Mouse (Mus musculus): ENCODE measurements around the gene Gpatch8. TPM values are rescaled to one million over a fixed set of nuclear protein-coding genes. Genes with fewer than 3 reads are reported as not detected.

Gpatch8 gene
- total and polyA plus RNA-seq, 2 experiments from 2014 or later = 21.3 to 48.9 TPM

- ATAC-seq = no peak
- WGBS = 12% methylated on average over 10 of the region's 10 CpGs
These were observed 110.8 kb downstream of the Gpatch8 start for GRCm38 (mm10) chr11:102445264-102445890.

GRCm38 (mm10) chr11:102444781-102445180 is 111.4 kb downstream of the Gpatch8 start:
- WGBS = 4% methylated on average over 6 of the region's 6 CpGs
- H3K4me3 ChIP-seq (ENCODE audit: low read length) = peak overlapping the region; percentile 95
- H3K4me1 ChIP-seq (ENCODE audit: insufficient read depth, low read length) = peaks cover 21% of the 10 kb centered on the region; the same call in 1 of the 2 replicates
- ATAC-seq (no peak), DNase-seq (ENCODE audit: low spot score) (no peak)
- peak overlapping the region; percentile 99 for H3K9ac ChIP-seq (replicated peaks; ENCODE audit: low read length)
- peak overlapping the region; percentile 96; the same call in 1 of the 2 replicates for H3K27ac ChIP-seq
- no peaks in the 10 kb centered on the region for H3K9me3 ChIP-seq (ENCODE audit: low read length)
- peak overlapping the region; percentile 80 for H3K4me2 ChIP-seq (ENCODE audit: low read depth, low read length)
- H3K36me3 ChIP-seq (ENCODE audit: insufficient read depth, low read length) = peaks cover 23% of the 10 kb centered on the region; the same call in 1 of the 2 replicates
- H3K27me3 ChIP-seq (ENCODE audit: insufficient read depth, low read length) = no peaks in the 10 kb centered on the region
- no peak for TF ChIP-seq CTCF (IDR thresholded peaks at IDR 0.05; ENCODE audit: low read depth)

More at GRCm38 (mm10) chr11:102445264-102445890, 110.8 kb downstream of the Gpatch8 start:
- Histone ChIP-seq H3K27me3 (ENCODE audit: insufficient read depth, low read length) (no peaks in the 10 kb centered on the region), H3K36me3 (ENCODE audit: insufficient read depth, low read length) (peaks cover 17% of the 10 kb centered on the region; the same call in 1 of the 2 replicates), H3K4me1 (ENCODE audit: insufficient read depth, low read length) (peaks cover 21% of the 10 kb centered on the region; the same call in 1 of the 2 replicates), H3K27ac (peak overlapping the region; percentile 96), H3K4me2 (ENCODE audit: low read depth, low read length) (peak overlapping the region; percentile 80), H3K9me3 (ENCODE audit: low read length) (no peaks in the 10 kb centered on the region), H3K4me3 (ENCODE audit: low read length) (peak overlapping the region; percentile 95), H3K9ac (replicated peaks; ENCODE audit: low read length) (peak overlapping the region; percentile 99)
- DNase-seq (ENCODE audit: low spot score) = peak; percentile 42
- no peak for TF ChIP-seq CTCF (IDR thresholded peaks at IDR 0.05; ENCODE audit: low read depth)

GRCm38 (mm10) chr11:102444321-102444720 is 111.9 kb downstream of the Gpatch8 start:
- Histone ChIP-seq H3K27me3 (ENCODE audit: insufficient read depth, low read length) (no peaks in the 10 kb centered on the region), H3K4me2 (ENCODE audit: low read depth, low read length) (no peak overlapping the region), H3K4me1 (ENCODE audit: insufficient read depth, low read length) (peaks cover 21% of the 10 kb centered on the region; the same call in 1 of the 2 replicates), H3K4me3 (ENCODE audit: low read length) (no peak overlapping the region), H3K36me3 (ENCODE audit: insufficient read depth, low read length) (peaks cover 27% of the 10 kb centered on the region; the same call in 1 of the 2 replicates), H3K27ac (no peak overlapping the region), H3K9ac (replicated peaks; ENCODE audit: low read length) (no peak overlapping the region), H3K9me3 (ENCODE audit: low read length) (no peaks in the 10 kb centered on the region)
- no peak for ATAC-seq
- TF ChIP-seq CTCF (IDR thresholded peaks at IDR 0.05; ENCODE audit: low read depth) = no peak
- no peak for DNase-seq (ENCODE audit: low spot score)
- 73% methylated on average over 3 of the region's 3 CpGs for WGBS

GRCm38 (mm10) chr11:102443740-102444139 is 112.5 kb downstream of the Gpatch8 start:
- Histone ChIP-seq H3K4me1 (ENCODE audit: insufficient read depth, low read length) (peaks cover 21% of the 10 kb centered on the region; the same call in 1 of the 2 replicates), H3K9me3 (ENCODE audit: low read length) (no peaks in the 10 kb centered on the region), H3K27me3 (ENCODE audit: insufficient read depth, low read length) (no peaks in the 10 kb centered on the region), H3K9ac (replicated peaks; ENCODE audit: low read length) (no peak overlapping the region), H3K4me2 (ENCODE audit: low read depth, low read length) (no peak overlapping the region), H3K27ac (no peak overlapping the region), H3K4me3 (ENCODE audit: low read length) (no peak overlapping the region), H3K36me3 (ENCODE audit: insufficient read depth, low read length) (peaks cover 31% of the 10 kb centered on the region; the same call in 1 of the 2 replicates)
- ATAC-seq = no peak
- no peak for DNase-seq (ENCODE audit: low spot score)
- no peak for TF ChIP-seq CTCF (IDR thresholded peaks at IDR 0.05; ENCODE audit: low read depth)
- WGBS = 67% methylated on average over 12 of the region's 12 CpGs

GRCm38 (mm10) chr11:102442089-102442488 is 114.1 kb downstream of the Gpatch8 start:
- Histone ChIP-seq H3K36me3 (ENCODE audit: insufficient read depth, low read length) (peaks cover 38% of the 10 kb centered on the region; the same call in 1 of the 2 replicates), H3K27ac (no peak overlapping the region), H3K27me3 (ENCODE audit: insufficient read depth, low read length) (no peaks in the 10 kb centered on the region), H3K4me1 (ENCODE audit: insufficient read depth, low read length) (peaks cover 25% of the 10 kb centered on the region; the same call in 1 of the 2 replicates), H3K9ac (replicated peaks; ENCODE audit: low read length) (no peak overlapping the region), H3K4me3 (ENCODE audit: low read length) (no peak overlapping the region), H3K9me3 (ENCODE audit: low read length) (no peaks in the 10 kb centered on the region), H3K4me2 (ENCODE audit: low read depth, low read length) (no peak overlapping the region)
- TF ChIP-seq CTCF (IDR thresholded peaks at IDR 0.05; ENCODE audit: low read depth) = no peak
- DNase-seq (ENCODE audit: low spot score) (no peak), ATAC-seq (no peak)
- WGBS = 82% methylated on average over 6 of the region's 6 CpGs

- H3K9ac ChIP-seq (replicated peaks; ENCODE audit: low read length) = no peak overlapping the region
- no peak overlapping the region for H3K4me2 ChIP-seq (ENCODE audit: low read depth, low read length)
- peak; percentile 58 for TF ChIP-seq CTCF (IDR thresholded peaks at IDR 0.05; ENCODE audit: low read depth)
- H3K27ac ChIP-seq = no peak overlapping the region
- DNase-seq (ENCODE audit: low spot score) (peak; percentile 69), ATAC-seq (no peak)
- no peak overlapping the region for H3K4me3 ChIP-seq (ENCODE audit: low read length)
- no peaks in the 10 kb centered on the region for H3K9me3 ChIP-seq (ENCODE audit: low read length)
- peaks cover 39% of the 10 kb centered on the region; the same call in 1 of the 2 replicates for H3K36me3 ChIP-seq (ENCODE audit: insufficient read depth, low read length)
- H3K4me1 ChIP-seq (ENCODE audit: insufficient read depth, low read length) = peaks cover 24% of the 10 kb centered on the region; the same call in 1 of the 2 replicates
- WGBS = 69% methylated on average over 3 of the region's 3 CpGs
- H3K27me3 ChIP-seq (ENCODE audit: insufficient read depth, low read length) = no peaks in the 10 kb centered on the region
These were observed 114.8 kb downstream of the Gpatch8 start for GRCm38 (mm10) chr11:102441434-102441833.

GRCm38 (mm10) chr11:102440255-102440654 is 115.9 kb downstream of the Gpatch8 start:
- Histone ChIP-seq H3K9ac (replicated peaks; ENCODE audit: low read length) (no peak overlapping the region), H3K27ac (no peak overlapping the region), H3K4me2 (ENCODE audit: low read depth, low read length) (no peak overlapping the region), H3K36me3 (ENCODE audit: insufficient read depth, low read length) (peaks cover 49% of the 10 kb centered on the region), H3K9me3 (ENCODE audit: low read length) (no peaks in the 10 kb centered on the region), H3K27me3 (ENCODE audit: insufficient read depth, low read length) (no peaks in the 10 kb centered on the region), H3K4me3 (ENCODE audit: low read length) (no peak overlapping the region), H3K4me1 (ENCODE audit: insufficient read depth, low read length) (peaks cover 14% of the 10 kb centered on the region; the same call in 1 of the 2 replicates)
- ATAC-seq = no peak
- no peak for TF ChIP-seq CTCF (IDR thresholded peaks at IDR 0.05; ENCODE audit: low read depth)
- DNase-seq (ENCODE audit: low spot score) = no peak
- 74% methylated on average over 8 of the region's 8 CpGs for WGBS

Data from hindbrain, postnatal 0 days (tissue).